Mouse (Mus musculus) monocyte, adult 2 months (primary cell): Measurements from ENCODE around the gene Gabarap.

ENCODE experiments used
- DNase-seq, 2 experiments: peaks; one replicate each; pipeline ENCODE4 v3.0.0; 2022; ENCODE audit warnings: low spot score in 2 of 2, low read depth in 1 of 2

Gabarap gene

DNA sequence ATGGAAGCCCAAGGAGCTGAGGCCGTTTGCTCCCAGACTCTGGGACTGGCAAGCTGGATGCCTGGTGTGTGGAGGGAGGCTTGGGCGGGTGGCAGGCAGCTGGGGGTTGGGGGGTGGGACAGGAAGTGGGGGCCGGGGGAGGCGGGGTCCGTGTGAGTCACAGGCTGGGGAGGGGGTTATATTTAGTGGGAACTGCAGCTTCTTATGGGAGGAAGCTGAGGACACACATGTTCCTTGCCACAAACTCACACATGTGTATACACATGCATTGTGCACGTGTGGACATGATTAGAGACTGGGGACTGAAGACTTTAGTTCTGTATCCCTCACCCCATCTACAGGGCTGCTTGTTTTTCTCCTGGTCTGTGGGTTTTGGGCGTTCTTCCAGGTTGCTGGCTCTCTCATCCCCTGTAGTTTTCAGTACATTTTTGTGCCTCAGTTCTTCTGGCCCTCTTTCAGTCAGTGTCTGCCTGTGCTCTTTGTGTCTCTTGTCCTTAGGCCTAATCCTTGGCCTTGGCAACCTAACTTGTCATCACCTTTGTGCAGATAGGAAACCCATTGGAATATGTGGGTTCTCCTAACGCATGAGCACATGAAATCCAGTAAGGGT lies 29.2 kb downstream of the Gabarap start:
- no peak for DNase-seq

DNA sequence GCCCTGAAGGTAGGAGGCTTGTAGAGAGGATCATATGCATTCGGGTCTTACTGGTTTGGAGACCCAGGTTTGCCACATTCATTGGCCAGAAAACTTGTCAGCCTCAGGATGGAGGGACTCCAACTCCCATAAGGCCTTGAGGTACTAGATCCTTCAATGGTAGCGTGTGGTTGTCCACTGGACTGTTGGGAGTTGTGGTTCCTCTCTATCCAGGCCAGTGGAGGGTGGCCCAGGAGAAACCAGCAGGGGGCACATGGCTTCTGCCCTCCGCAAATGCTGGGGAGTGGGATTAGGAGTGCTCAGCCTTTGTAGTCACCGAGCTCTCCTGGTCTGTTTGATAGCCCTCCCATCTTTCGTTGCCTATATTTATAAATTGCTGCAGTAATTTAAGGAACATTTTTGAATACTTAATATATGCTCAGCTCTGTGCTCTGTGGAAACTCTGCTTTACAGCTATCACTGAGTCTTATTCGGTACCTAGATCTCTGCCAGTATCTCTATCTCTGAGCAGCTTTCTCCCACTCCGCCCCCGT lies 29.9 kb downstream of the Gabarap start:
- DNase-seq, result peak in 1 of 2 experiments; percentile 54

DNA sequence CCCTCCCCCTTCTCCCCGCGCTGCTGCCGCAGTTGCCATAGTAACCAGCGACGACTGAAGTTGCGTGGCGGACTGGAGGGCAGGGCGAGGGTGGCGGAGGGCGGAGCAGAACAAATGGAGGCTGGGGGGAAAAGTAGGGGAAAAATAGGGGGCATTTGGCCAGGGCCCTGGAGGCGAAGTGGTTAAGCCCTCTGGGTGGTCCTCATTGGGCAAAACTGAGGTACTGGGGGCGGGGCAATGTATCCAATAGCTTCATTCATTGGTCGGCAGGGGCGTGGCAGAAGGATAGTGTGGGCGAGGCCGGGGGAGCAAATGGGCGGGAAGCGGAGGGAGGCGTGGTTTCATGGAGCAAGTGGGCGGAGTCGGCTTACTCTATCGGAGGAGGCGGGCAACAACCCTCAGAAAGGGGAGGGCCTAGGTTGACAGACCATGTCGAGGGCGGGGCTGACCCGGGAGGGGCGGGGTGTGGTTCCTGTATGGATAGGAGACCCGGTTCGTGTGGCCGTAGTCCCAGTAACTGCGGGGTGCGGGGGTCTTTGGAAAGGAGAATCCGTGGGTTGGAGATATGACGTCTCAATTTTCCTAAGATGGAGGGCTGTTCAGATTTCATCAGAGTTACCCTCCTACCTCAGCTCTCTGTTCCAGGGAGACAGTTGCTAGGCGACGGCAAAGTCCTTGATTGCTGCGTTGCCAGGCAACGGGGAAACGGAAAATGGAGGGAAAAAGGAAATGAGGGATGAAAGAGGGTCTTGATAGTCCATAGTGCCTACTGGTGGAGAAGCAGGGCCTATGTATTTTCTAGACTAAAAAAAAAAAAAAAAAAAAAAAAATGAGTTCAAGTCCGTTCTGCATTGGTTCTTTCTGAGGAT lies 30.6 kb downstream of the Gabarap start:
- DNase-seq, result peak; percentile 94 to 95

DNA sequence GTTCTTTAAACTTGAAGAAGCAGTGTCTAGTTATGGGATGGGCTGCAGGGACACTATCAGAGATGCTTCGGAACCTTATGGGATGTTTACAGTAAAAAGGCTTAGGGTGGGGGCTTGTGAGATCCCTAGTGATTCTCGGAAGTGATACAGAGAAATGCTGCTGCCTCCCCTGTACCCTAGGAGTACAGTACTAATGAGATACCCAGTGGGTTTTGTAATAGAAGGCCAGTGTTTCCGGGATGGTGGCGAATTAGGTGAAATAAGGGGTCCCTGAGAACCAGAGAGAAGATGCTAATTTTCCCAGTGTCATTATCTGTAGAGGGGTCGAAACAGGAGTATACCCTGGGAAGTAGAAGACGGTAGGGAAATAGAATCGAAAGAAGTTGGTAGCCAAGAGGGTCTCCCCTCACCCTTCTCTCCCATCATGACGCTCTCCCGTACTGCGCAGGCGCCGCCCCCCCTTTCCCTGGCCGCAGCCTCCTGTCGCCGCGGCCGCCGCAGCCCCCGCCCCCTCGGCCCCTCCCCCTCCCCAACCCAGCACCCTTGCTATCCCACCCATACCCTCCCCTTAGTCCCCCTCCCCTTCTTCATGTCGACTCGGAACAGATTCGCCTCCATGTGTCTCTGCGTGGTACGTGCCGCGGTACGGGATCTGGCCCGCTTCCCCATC lies 32.7 kb downstream of the Gabarap start:
- DNase-seq, result no peak

DNA sequence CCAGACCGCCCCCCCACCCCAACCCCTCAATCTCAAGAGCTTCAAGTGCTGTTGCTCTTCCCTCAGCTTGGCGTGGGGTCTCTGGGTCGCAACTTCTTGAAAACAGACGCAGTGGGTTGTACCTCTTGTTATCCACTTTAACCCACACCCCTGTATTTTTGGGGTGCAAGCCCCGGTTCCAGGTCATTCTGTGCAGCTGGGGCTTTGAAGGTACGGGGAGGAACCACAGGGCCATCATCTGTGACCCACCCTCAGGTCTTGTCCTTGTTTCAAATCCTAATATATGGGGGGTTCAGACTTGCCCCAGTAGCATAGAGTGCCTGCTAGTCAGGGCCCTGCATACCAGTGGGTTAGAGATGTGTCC lies 33.2 kb downstream of the Gabarap start:
- no peak for DNase-seq

DNA sequence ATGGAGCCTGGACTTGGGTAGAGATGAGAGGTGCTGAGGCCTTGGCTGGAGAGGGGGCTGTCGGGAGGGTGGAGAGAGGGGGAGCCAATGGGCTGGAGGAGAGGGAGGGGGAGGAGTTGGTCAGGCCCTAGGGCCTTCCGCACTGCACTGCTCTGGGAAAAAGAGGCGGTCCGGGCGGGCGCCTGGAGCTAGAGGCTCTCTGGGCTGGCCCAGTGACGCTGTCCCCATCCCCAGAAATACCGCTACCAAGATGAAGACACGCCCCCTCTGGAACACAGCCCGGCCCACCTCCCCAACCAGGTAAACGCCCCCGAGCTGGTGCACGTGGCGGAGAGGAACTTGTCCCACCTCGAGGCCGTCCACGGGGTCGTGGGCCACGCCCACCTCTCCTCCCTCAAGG lies 35.7 kb downstream of the Gabarap start:
- no peak for DNase-seq

DNA sequence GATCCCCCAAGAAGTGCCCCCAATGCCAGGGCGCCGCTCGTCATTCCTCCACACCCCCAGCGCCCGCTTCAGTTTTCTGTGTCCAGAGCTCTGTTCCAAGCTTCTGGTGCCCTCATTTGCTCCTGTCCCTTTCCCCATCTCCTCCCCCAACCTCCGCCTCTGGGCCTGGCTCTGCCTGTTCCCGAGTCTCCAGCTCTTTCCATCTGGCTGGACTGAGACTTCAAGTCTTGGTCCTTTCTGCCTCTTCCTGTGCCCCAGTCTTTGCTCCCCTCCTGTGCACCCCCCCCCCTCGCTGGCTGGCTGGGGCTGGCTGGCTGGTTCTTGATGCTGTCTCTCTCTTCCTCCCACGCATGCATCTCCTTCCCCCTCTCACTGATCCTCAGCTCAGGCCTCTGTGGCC lies 36.5 kb downstream of the Gabarap start:
- no peak for DNase-seq

DNA sequence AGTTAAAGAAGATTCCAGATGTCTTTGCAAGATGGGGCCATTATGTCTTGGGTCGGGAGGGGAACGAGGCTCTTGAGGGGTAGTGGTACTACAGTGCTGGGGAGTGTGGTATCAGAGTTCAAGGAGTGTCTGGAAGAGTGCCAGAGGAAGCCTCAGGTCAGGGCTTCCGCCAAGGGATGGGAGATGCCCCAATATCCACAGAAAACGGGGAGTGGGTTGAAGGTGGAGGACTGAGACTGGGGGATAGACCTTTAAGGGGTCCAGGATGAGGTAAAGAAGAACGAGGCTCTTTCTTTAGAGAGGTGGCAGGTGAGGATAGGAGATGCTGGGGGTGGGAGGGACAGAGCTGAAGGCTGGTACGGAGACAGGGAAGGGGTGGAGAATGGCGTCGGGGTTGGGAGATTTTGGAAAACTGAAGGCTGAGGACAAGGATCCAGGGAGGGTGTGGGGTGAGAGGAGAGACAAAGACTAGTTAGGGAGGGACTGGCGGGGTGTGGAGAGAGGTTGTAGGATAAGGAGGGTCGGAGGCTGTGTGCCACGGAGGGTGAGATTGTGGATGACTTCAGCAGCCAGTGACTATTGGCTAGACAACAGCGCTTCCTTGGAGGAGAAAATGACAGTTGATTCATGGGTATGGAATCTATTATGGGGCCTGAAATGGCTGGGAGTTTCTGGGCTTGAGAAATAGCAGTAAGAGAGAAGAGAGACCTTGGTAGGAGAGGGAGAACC lies 37.6 kb downstream of the Gabarap start:
- no peak for DNase-seq

DNA sequence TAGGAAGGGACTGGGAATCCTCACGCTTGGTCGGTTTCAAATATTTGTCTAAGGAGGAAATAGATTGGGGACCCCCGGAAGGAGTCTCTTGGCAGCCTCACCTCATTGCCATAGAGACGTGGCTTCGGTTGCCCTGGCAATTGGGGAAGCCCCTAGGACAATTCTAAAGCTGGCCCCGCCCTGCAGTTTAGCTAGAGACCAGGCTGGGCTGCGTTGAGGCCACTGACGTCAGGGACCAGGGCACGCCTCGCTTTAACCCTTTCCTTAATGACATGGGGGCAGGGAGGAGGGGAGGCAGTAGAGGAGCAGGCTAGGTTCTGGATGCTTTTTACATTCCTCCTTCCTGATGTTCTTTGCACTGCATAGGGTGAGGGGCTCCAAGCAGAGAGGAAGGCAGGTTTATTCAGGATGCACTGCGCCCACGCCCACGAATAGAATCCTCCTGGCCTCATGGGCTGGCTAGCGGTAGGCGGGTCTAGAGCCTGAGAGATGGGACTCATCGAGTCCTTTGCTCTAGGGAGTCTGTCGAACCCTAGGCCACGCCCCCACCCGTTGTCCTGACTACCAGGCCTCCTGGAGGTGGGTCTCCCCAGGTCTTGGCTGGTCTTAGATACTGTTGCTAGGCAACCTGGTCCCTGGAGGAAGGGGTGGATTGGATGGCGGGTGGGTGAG lies 38.3 kb downstream of the Gabarap start:
- peak in 1 of 2 experiments; percentile 55 for DNase-seq

DNA sequence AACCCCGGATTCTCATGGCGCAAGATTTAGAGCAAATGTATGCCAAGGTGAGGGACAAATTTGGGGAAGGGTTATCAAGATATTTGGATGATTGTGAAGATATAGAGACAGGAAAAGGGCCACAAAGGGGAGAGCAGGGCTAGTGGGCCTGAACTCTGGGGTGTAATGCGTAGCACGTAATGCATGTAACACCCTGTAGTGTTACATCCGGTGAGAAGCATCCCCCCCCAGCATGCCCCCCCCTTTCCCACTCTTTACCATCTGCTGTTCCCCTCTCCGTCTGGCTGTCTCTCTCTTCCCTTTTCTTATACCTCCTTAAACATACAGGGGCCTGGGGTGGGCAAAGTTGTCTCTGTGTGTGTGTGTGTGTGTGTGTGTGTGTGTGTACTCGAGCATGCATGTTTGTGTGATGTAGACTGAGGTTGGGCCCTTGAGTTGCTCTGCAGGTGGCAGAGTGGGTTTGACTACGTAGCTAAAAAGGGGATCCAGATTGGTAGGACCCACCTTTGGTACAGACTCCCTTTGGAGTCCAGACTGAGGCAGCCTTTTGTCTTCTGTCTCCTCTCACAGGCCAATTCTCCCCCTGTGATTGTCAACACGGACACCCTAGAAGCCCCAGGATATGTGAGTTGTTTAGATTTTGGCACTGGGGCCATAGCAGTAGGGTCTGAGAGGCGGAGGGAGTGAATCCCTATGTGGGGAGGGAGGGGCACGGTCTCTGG lies 39.0 kb downstream of the Gabarap start:
- DNase-seq, result no peak

DNA sequence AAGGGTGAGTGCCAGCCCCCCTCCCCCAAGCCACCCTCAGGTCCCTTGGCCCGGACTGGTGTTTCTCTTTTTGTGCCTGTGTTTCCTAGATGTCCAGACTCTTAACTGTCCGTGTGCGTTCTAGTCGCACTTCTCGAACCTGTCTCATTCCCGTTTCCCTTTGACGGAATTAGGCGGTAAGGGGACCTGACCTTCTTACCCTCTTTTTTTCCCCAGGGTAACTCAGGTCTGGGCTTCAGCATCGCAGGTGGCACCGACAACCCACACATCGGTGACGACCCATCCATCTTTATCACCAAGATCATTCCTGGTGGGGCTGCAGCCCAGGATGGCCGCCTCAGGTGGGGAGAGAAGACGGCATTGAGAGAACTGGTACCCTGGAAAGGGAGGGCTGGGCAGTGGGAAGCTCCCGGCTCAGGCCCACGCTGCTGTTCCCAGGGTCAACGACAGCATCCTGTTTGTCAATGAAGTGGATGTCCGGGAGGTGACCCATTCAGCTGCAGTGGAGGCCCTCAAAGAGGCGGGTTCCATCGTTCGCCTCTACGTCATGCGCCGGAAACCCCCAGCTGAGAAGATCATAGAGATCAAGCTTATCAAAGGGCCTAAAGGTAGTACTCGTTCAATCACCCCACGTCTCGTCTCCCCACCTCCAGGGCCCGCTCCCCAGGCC lies 39.8 kb downstream of the Gabarap start:
- DNase-seq, result no peak

DNA sequence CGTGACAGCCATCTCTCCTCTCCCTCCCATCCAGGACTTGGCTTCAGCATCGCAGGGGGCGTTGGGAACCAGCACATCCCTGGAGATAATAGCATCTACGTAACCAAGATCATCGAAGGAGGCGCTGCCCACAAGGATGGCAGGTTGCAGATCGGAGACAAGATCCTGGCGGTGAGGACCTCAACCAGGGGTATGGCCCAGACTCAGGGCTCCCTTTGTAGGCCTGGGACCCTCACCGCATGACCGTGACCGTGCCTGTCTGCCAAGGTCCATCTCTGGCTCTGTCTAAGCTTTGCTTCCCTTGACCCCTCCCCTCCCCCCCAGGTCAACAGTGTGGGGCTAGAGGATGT lies 40.4 kb downstream of the Gabarap start:
- DNase-seq, result no peak

DNA sequence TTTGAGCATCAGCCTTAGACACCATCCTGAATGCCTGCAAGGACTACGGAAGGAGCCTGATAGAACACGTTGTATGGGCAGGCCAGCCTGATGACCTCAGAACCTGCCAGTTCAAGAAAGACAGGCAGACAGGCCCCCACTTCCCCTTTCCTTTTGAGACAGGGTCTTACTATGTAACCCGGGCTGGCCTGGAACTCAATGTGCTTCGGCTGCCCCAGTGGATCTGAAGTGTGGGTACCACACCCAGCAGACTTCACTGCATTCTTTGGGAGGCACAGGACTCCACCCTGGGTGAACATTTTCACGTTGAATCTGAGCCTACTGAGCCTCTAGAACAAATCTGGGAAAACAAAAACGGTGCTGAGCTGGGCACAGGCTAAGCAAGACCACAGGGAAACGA lies 47.2 kb downstream of the Gabarap start:
- no peak for DNase-seq

DNA sequence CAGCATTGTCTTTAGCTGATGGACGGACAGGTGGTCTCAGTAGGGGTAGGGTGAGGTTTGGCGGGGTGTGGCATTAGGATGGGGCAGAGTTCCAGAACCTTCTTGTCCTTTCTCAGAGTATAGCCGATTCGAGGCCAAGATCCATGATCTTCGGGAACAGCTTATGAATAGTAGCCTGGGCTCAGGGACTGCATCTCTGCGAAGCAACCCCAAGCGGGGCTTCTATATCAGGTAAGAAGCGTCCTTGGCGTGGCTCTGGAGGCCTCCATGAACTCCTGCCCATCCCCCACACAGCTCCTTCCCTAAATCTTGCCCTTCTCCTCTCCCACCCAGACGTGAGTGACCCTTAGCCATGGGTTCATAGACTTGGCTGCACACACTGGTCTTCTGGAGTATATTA lies 48.7 kb downstream of the Gabarap start:
- no peak for DNase-seq

DNA sequence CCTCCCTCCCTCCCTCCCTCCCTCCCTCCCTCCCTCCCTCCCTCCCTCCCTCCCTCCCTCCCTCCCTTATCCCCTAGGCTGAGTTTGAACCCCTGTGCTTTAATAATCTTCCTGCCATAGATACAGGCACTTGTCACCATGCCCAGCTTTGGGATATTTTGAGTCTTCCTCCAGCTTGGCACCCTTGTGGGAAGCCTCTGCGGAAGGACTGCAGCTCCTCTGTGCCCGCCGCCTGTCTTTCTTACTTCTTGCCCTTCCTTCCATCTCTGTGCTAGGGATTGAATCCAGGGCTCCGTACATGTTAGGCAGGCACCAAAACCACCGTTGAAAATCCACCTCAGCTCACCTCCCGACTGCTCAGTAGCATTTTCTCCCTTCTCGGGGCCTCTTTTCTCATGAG lies 49.2 kb downstream of the Gabarap start:
- no peak for DNase-seq

DNA sequence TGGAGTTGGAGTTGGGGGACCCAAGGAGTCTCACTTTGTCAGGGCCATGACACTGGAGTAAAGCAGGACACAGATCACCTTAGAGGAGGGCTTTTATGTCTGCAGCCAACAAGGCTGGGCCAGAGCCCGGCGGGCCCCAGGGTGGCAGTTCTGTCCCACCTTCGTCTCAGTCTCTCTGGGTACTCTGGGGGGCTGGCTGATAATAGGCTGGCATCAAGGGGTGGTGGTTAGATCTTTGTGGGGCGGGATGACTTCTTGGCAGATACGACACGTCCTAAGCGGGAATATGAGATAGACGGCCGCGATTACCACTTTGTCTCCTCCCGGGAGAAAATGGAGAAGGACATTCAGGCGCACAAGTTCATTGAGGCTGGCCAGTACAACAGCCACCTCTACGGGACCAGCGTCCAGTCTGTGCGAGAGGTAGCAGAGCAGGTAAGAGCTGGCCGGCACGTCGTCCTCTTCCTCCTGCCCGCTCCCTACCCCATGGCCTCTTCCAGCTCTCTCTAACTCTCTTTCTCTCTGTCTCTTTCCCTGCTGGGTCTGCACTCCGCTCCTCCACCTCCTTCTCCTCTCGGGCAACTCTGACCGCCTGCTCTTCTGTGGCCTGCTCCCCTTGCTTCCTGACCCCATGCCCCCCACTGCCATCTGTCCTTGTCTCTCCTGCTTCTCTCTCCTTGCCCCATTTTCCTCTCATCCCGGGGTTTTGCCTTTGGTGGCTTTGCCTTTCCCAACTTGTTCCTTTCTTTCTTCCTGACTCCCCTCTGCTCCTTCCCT lies 51.6 kb downstream of the Gabarap start:
- DNase-seq, result no peak

DNA sequence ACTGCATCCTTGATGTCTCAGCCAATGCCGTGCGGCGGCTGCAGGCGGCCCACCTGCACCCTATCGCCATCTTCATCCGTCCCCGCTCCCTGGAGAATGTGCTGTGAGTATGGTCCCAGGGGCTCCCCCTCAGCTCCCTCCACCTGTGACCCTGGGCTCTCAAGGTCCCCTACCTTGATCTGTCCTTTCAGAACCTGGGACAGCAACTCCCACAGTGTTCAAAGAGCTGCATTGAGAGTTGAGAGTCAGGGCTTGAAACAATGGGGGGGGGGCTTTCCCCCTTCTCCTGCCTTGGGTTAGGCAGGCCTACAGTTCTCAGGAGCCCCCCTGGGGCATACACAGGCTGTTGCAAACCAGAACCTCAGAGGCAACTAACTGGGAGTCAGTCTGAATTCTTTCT lies 52.7 kb downstream of the Gabarap start:
- DNase-seq, result no peak
